Mouse (Mus musculus) cerebellum, adult 2 months (tissue): ENCODE results near the gene Dcst1. TPM values are rescaled to one million over a fixed set of nuclear protein-coding genes. Genes with fewer than 3 reads are reported as not detected.

Experiments
- DNase-seq, 2 experiments: peaks; one replicate each; pipeline ENCODE4 v3.0.0; 2021
- H3K27ac ChIP-seq: fragments of 200-500 bp; 2 replicates; pipeline ENCODE4 v1.5.1; 2012; ENCODE audit warnings: low read length, control low read depth, inconsistent platforms; ENCODE audit not compliant: insufficient read depth
- H3K27me3 ChIP-seq: fragments of 200-500 bp; 2 replicates; pipeline ENCODE4 v1.6.1; 2012; ENCODE audit warnings: inconsistent platforms, mild to moderate bottlenecking, low read length, moderate library complexity; ENCODE audit not compliant: control insufficient read depth, insufficient read depth
- H3K4me1 ChIP-seq: fragments of 200-500 bp; 2 replicates; pipeline ENCODE4 v1.6.1; 2011; ENCODE audit warnings: low read length; ENCODE audit not compliant: control insufficient read depth, insufficient read depth
- H3K4me3 ChIP-seq: fragments of 200-500 bp; replicated peaks from 2 replicates; pipeline ENCODE3; 2011; ENCODE audit warnings: mild to moderate bottlenecking, low read depth, low read length, control low read depth; ENCODE audit not compliant: insufficient read depth
- CTCF ChIP-seq: fragments of 200-500 bp; IDR thresholded peaks from 2 replicates; pipeline ENCODE4 v1.5.1; 2011; ENCODE audit warnings: low read depth, mild to moderate bottlenecking, control low read depth, low read length, moderate library complexity, borderline replicate concordance; ENCODE audit not compliant: insufficient read depth
- POLR2A ChIP-seq: fragments of 200-500 bp; IDR thresholded peaks from 2 replicates; pipeline ENCODE4 v1.6.1; 2011; ENCODE audit warnings: low read length, control low read depth, borderline replicate concordance; ENCODE audit not compliant: insufficient read depth
- WGBS: fragments of 180-500 bp; shearing (Covaris S2); methylation state at CpG from one replicate; pipeline ENCODE4 v1.1.7; 2018; 5-methylcytosine and 5-hydroxymethylcytosine counted together
- polyA plus RNA-seq: library from polyadenylated mRNA; depleted of rRNA; stranded (reverse); fragments of >200 nt; gene quantifications from 2 replicates; pipeline ENCODE4 v1.2.3, GENCODE M21; 2012

Dcst1 gene
- polyA plus RNA-seq, 1 experiment, result 0.10 TPM

DNA sequence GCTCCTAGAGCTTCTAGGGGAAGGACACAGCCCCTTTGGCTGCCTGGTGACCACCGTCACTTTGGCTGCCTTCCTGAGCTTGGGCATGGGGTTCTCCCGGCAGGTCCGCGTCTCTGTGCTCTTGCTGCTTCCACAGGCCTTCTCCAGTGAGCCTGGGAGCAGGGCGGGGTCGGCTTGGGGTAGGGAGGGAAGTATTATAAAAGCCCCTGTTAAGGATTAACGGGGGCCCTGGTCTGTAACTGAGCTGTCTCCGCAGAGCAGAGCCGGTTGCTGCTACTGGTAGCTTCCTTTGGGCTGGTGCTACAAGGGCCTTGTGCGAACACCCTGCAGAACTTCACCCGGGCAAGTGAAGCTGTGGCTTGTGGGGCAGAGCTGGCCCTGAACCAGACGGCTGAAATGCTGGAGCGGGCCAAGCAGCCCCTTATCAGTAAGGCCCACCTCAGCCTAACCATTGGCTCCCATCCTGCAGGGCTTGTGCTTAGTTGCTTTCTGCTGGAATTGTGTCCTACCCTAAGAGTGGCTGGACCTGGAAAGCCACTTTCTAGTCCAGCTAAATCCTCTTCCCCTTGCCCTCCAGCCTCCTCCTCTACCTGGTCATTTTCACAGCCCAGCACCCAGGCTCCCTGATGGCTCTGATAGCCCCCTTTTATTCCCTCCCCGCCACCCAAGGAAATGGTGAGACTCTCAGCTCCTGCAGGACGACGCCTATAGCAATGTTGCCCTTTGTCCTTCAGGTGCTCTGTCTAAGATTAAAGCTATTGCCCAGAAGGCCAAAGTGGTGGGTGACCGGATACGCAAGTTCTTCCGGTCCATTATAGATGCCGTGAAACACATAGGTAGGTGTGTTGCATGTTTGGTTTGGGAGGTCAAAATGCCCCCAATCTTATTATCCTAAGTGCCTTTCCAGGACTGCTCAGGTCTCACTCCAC is 697 bp upstream of the Dcst1 start:
- H3K27me3 ChIP-seq, result no peaks in the 10 kb centered on the region
- no peak overlapping the region for H3K4me3 ChIP-seq
- no peaks in the 10 kb centered on the region for H3K4me1 ChIP-seq
- 80% methylated on average over 20 of the region's 20 CpGs for WGBS
- TF ChIP-seq POLR2A (no peak), CTCF (no peak)
- DNase-seq, result peak in 1 of 2 experiments; percentile 4
- H3K27ac ChIP-seq, result no peak overlapping the region

DNA sequence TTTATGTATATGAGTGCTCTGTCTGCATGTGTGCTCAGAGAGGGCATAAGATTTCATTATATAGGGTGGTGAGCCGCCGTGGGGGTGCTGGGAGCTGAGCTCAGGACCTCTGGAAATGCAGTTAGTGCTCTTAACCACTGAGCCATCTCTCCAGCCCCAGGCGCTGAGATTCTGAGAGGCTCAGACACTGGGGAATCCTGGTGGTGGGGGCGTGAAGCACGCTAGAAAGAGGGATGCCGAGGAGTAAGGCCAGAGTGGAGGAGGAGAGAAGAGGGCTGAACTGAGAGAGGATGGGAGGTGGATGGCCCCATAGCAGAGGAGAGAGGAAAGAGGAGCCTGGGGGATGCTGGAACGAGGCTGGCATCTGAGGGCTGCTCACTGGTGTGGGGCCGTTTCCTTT is 422 bp downstream of the Dcst1 start:
- Histone ChIP-seq H3K27ac (no peak overlapping the region), H3K27me3 (no peaks in the 10 kb centered on the region), H3K4me3 (no peak overlapping the region), H3K4me1 (no peaks in the 10 kb centered on the region)
- peak in 1 of 2 experiments; percentile 3 for DNase-seq
- WGBS, result 52% methylated on average over 8 of the region's 8 CpGs
- TF ChIP-seq POLR2A, result no peak
- TF ChIP-seq CTCF, result no peak

DNA sequence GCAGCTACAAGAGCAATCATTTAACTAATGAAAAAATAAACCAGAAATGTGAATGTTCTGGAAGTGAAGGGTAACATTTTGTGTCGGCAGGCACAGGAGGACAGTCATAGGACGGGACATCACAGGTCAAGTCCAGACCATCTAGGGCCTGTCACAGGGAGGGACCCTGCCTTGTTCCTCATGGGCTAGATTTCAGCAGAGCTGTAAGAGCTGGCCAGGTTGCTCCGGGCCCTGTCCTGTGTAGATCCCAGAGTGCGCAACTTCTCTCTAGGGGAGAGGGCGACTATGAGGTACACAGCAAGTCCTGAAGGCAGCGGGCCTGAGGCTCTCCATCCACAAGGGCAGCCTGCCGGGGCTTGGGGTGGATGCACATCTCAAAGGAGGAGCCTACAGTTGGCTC is 3.4 kb downstream of the Dcst1 start, which contains the start of gene Dcst2:
Gene Dcst2, plus strand, starts transcription at position 301 of the 400 bp plus-strand sequence.
- DNase-seq, result no peak
- no peak within 1 kb of the TSS for H3K27ac ChIP-seq
- H3K27me3 ChIP-seq, result no peaks in the 10 kb centered on the region
- no peak within 1 kb of the TSS for H3K4me3 ChIP-seq
- TF ChIP-seq POLR2A (no peak), CTCF (no peak)
- H3K4me1 ChIP-seq, result no peaks in the 10 kb centered on the region
- 84% methylated on average over 7 of the region's 7 CpGs for WGBS

DNA sequence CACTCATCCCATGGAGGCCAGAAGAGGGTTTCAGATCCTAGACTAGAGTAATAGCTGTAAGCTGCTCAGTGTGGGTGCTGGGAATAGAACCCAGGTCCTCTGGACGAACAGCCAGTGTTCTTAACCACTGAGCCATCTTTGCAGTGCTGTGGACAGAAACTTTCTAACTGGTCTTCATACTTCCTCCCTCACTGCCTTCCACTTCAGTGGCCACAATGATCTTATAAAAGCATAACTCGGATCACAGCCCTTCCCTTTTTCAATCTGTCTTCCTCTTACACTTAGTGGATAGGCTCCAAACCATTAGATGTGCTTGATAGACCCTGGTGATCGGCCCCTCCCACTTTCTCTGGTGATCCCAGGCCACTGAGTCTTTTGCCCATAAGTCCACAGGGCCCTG is 4.8 kb downstream of the Dcst1 start:
- Histone ChIP-seq H3K4me1 (no peaks in the 10 kb centered on the region), H3K4me3 (no peak overlapping the region), H3K27me3 (no peaks in the 10 kb centered on the region), H3K27ac (no peak overlapping the region)
- 49% methylated on average over 3 of the region's 3 CpGs for WGBS
- TF ChIP-seq POLR2A (no peak), CTCF (no peak)
- DNase-seq, result no peak

DNA sequence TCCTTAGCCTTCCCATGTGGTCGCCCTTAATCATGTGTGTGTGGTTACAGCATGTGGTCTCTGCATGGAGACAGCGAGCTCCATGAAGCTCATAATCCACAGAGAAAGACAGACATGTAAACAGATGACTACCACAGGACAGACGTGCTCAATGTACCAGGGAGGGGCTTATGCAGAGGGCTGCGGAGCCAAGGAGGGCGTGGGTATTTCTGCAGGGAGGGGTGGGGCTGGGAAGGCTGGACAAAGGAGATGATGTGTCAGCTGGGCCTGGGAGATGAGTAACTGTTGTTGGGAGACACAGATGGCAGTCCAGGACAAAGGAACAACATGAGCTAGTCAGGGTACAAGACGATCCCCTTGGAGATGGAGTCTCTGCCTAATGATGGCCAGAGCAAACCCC is 5.4 kb downstream of the Dcst1 start:
- 33% methylated on average over 6 of the region's 6 CpGs for WGBS
- H3K27me3 ChIP-seq, result no peaks in the 10 kb centered on the region
- H3K4me1 ChIP-seq, result no peaks in the 10 kb centered on the region
- H3K27ac ChIP-seq, result no peak overlapping the region
- H3K4me3 ChIP-seq, result no peak overlapping the region
- TF ChIP-seq POLR2A, result no peak
- no peak for TF ChIP-seq CTCF
- DNase-seq, result no peak

DNA sequence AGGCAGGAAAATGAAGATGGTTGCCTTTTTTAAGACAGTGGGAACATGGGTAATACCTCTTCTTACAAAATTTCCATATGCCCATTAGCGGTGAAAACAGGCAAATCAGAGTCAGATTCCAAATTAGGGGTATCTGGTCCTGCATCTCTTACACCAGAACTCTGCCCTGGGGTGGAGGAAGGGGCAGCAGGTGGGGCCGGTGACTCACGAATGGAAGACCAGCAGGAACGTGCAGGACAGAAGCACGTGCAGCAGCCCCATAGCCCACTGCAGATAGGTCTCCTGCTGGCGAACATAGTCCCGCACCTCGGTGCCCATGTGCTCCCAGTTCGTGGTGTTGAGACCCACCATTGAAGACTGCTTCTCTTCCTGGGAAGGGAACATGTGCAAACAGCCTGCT is 9.0 kb downstream of the Dcst1 start:
- DNase-seq, result no peak
- WGBS, result 71% methylated on average over 9 of the region's 9 CpGs
- Histone ChIP-seq H3K4me3 (no peak overlapping the region), H3K27me3 (no peaks in the 10 kb centered on the region), H3K27ac (no peak overlapping the region), H3K4me1 (no peaks in the 10 kb centered on the region)
- TF ChIP-seq POLR2A (no peak), CTCF (no peak)

DNA sequence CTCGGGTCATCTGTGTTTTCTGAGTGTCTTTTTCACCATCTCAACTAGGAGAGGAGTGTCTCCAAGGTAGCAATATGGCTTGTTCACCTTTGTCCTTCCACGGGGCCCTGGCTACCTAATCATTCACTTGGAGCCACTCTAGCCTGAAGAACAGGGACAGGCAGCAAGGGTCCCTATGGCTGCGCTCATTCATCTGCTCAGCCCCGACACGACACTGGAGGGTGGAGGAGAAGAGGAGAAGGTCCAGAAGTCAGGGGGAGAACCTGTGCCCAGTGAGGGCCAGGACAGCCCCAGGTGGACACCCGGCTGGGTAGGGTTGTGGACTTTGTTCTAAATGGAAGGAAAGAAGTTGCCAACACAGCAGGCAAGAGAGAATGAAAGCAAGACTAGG is 9.5 kb downstream of the Dcst1 start:
- Histone ChIP-seq H3K4me3 (no peak overlapping the region), H3K27me3 (no peaks in the 10 kb centered on the region), H3K4me1 (no peaks in the 10 kb centered on the region), H3K27ac (no peak overlapping the region)
- TF ChIP-seq CTCF, result no peak
- no peak for TF ChIP-seq POLR2A
- DNase-seq, result no peak
- WGBS, result 75% methylated on average over 6 of the region's 6 CpGs
